Mouse (Mus musculus): ENCODE results near the gene Rhox3e.
"Not testable (repeated sequence)": the region's sequence is repeated elsewhere in the genome, so short reads cannot be mapped to it uniquely, and the experiment has no call there.

DNA sequence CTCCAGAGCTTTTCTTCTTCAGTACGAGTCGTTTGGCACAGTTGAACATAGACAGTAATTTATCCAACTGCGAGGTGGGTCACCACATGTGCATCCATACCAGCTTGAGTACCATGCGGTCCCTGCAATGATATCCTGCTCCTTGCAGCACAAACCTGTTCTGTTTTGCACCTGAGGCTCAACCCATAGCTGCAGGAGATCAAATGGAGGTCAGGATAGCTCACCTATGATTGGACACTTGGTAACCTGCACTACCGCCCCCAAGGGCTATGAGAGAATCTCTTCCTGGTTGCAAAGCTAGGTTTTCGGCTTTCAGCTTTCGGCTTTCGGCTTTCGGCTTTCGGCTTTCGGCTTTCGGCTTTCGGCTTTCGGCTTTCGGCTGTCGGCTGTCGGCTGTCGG lies 27.8 kb upstream of the Rhox3e start, which contains the start of gene Rhox4d:
- TF ChIP-seq POLR2A, CTCF (IDR thresholded peaks at IDR 0.05; ENCODE audit: extremely low read depth, insufficient read depth, low read length): not testable (repeated sequence)

All from cortical plate, adult 2 months (tissue).